Mouse (Mus musculus) G1E (cell line): ENCODE results near the gene Ssr2.

ENCODE experiments used
- CTCF ChIP-seq: IDR thresholded peaks from 2 replicates; pipeline ENCODE4 v1.5.1; 2012; ENCODE audit warnings: low read depth, low read length, inconsistent platforms, mixed read lengths
- GATA1 ChIP-seq: IDR thresholded peaks from 2 replicates; pipeline ENCODE4 v1.6.1; 2012; ENCODE audit warnings: borderline replicate concordance, low read length, inconsistent platforms, mixed read lengths
- TAL1 ChIP-seq: conservative IDR thresholded peaks from 2 replicates; pipeline ENCODE4 v1.6.1; 2012; ENCODE audit warnings: low read depth, low read length, inconsistent platforms, mixed read lengths

- TF ChIP-seq TAL1 (no peak), CTCF (no peak), GATA1 (no peak)
Measured at GRCm38 (mm10) chr3:88556616-88557015, 19.1 kb upstream of the Ssr2 start.
